Mouse (Mus musculus) E14TG2a.4 (cell line): ENCODE results near the gene Psmd8.

ENCODE experiments used
- CTCF ChIP-seq: conservative IDR thresholded peaks from 2 replicates; pipeline ENCODE4 v1.5.1; 2014; ENCODE audit warnings: low read length
- NANOG ChIP-seq: IDR thresholded peaks from 2 replicates; pipeline ENCODE4 v1.6.1; 2014; ENCODE audit warnings: borderline replicate concordance, low read length, mixed read lengths
- POU5F1 ChIP-seq: IDR thresholded peaks from 2 replicates; pipeline ENCODE4 v1.6.1; 2014; ENCODE audit warnings: low read length, borderline replicate concordance

DNA sequence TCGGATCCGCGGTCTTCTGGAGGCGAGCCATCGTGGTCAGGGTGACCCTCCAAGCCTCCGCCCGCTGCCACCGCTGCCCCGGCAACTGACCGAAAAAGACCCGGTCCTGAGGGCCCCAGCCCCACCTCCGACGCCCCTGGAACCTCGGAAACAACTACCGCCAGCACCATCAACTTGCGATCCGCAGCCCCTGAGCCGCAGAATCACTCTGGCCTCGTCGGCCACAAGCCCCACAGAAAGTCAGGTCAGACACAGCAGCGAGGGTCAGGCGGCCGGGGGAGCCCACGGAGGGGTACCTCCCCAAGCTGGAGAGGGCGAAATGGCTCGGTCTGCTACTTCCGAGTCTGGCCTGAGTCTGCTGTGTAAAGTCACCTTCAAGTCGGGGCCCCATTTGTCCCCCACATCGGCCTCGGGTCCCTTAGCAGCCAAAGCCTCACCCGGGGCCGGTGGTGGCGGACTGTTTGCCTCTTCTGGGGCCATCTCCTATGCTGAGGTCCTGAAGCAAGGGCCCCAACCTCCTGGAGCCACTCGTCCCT is 8.9 kb downstream of the Psmd8 start:
- TF ChIP-seq CTCF (no peak), POU5F1 (no peak), NANOG (no peak)
